ENCODE assay signal across 21 mouse cellular contexts in genomic region chr17:51892856-51893255, GRCm38 (mm10).
"Had no signal": no experiment of that assay in that cellular context is flagged by ENCODE, and none has a peak within 500 bp of the region (broad histone marks: within the 10 kb centered on the region; RNA-seq: fewer than 3 reads in every experiment).

No protein-coding gene starts in this region.

- H3K27ac ChIP-seq: heart, embryonic 13.5 days; heart, embryonic 15.5 days; hindbrain, embryonic 13.5 days; hindbrain, embryonic 15.5 days; hindbrain, postnatal 0 days; kidney, embryonic 15.5 days; kidney, postnatal 0 days; limb, embryonic 10.5 days; limb, embryonic 12.5 days had no signal

- H3K4me1 ChIP-seq: heart, embryonic 13.5 days; heart, embryonic 15.5 days; hindbrain, embryonic 13.5 days; hindbrain, embryonic 15.5 days; kidney, embryonic 15.5 days; limb, embryonic 10.5 days; limb, embryonic 12.5 days had no signal

- DNase-seq: gastrocnemius, postnatal 14 days; heart, adult 18-20 months; heart, postnatal 14 days; heart, postnatal 36 days; kidney, adult 11 months; kidney, adult 2 months; kidney, adult 9 months; kidney, postnatal 14 days; kidney, postnatal 36 days; layer of hippocampus, adult 9-11 months; layer of hippocampus, postnatal 36 days; liver had no signal

- H3K27me3 ChIP-seq: heart, embryonic 13.5 days; heart, embryonic 15.5 days; hindbrain, embryonic 13.5 days; hindbrain, embryonic 15.5 days; kidney, embryonic 15.5 days; limb, embryonic 12.5 days had no signal

- H3K4me3 ChIP-seq: heart, embryonic 13.5 days; heart, embryonic 15.5 days; hindbrain, embryonic 13.5 days; hindbrain, embryonic 15.5 days; kidney, embryonic 15.5 days; limb, embryonic 10.5 days; limb, embryonic 12.5 days had no signal

- H3K36me3 ChIP-seq: heart, embryonic 13.5 days; heart, embryonic 15.5 days; hindbrain, embryonic 13.5 days; hindbrain, embryonic 15.5 days; kidney, embryonic 15.5 days; limb, embryonic 10.5 days; limb, embryonic 12.5 days had no signal
